13 mouse cellular contexts compared by ENCODE assay signal in genomic region chr1:157036779-157037178, GRCm38 (mm10).
DNase-seq lines count a peak whose midpoint lies in the region; ATAC-seq and TF ChIP-seq lines count a peak whose summit lies in the region.
"Had no signal": no experiment of that assay in that cellular context is flagged by ENCODE, and none has a peak within 500 bp of the region (broad histone marks: within the 10 kb centered on the region; RNA-seq: fewer than 3 reads in every experiment).

No protein-coding gene starts in this region.

- intact Hi-C loops in left cerebral cortex, postnatal 4 days (cut with DNase I), result no loop called here

- no peak overlapping the region for H3K4me3 ChIP-seq in lung, adult 2 months (replicated peaks; ENCODE audit: extremely low read depth, low read depth, low read length)
- no peak overlapping the region for H3K4me3 ChIP-seq in embryonic facial prominence, embryonic 14.5 days (ENCODE audit: low read depth, low read length)
- H3K4me3 ChIP-seq in forebrain, embryonic 13.5 days, result no peak overlapping the region
- no peak overlapping the region for H3K4me3 ChIP-seq in limb, embryonic 14.5 days (replicated peaks; ENCODE audit: low read length)
- no peak overlapping the region for H3K4me3 ChIP-seq in neural tube, embryonic 15.5 days (replicated peaks)
- H3K4me3 ChIP-seq: left cerebral cortex, adult 2 months; liver, embryonic 12.5 days had no signal

- H3K36me3 ChIP-seq in embryonic facial prominence, embryonic 14.5 days (ENCODE audit: control insufficient read depth, insufficient read depth, low read length), result no peaks in the 10 kb centered on the region
- H3K36me3 ChIP-seq in forebrain, embryonic 13.5 days (ENCODE audit: poor library complexity, severe bottlenecking), result no peaks in the 10 kb centered on the region
- no peaks in the 10 kb centered on the region for H3K36me3 ChIP-seq in limb, embryonic 14.5 days (ENCODE audit: control insufficient read depth, insufficient read depth, low read length)
- H3K36me3 ChIP-seq in neural tube, embryonic 15.5 days, result no peaks in the 10 kb centered on the region
- H3K36me3 ChIP-seq: liver, embryonic 12.5 days had no signal

- no peaks in the 10 kb centered on the region for H3K27me3 ChIP-seq in embryonic facial prominence, embryonic 14.5 days (replicated peaks; ENCODE audit: control insufficient read depth, insufficient read depth, low read length)
- no peaks in the 10 kb centered on the region for H3K27me3 ChIP-seq in forebrain, embryonic 13.5 days
- no peaks in the 10 kb centered on the region for H3K27me3 ChIP-seq in limb, embryonic 14.5 days (ENCODE audit: control insufficient read depth, insufficient read depth, low read length)
- no peaks in the 10 kb centered on the region for H3K27me3 ChIP-seq in neural tube, embryonic 15.5 days (replicated peaks)
- H3K27me3 ChIP-seq: liver, embryonic 12.5 days had no signal

- 0 out of 2 replicates have a peak overlapping the region, but pooled peaks have one; percentile 7 for H3K27ac ChIP-seq in embryonic facial prominence, embryonic 14.5 days (replicated peaks; ENCODE audit: low read depth, low read length)
- H3K27ac ChIP-seq in forebrain, embryonic 13.5 days, result 0 out of 2 replicates have a peak overlapping the region, but pooled peaks have one; percentile 1
- no peak overlapping the region for H3K27ac ChIP-seq in limb, embryonic 14.5 days (replicated peaks; ENCODE audit: low read depth, low read length)
- H3K27ac ChIP-seq in neural tube, embryonic 15.5 days (replicated peaks), result no peak overlapping the region
- H3K27ac ChIP-seq: left cerebral cortex, adult 2 months; liver, embryonic 12.5 days had no signal

- no peak overlapping the region for H3K4me2 ChIP-seq in embryonic facial prominence, embryonic 14.5 days (ENCODE audit: low read depth, low read length)
- no peak overlapping the region for H3K4me2 ChIP-seq in forebrain, embryonic 13.5 days
- no peak overlapping the region for H3K4me2 ChIP-seq in limb, embryonic 14.5 days (replicated peaks; ENCODE audit: low read depth, low read length, severe bottlenecking)
- H3K4me2 ChIP-seq in neural tube, embryonic 15.5 days, result no peak overlapping the region
- H3K4me2 ChIP-seq: liver, embryonic 12.5 days had no signal

- peak; percentile 39 for DNase-seq in lung, postnatal 10 days
- DNase-seq in lung, adult 2 months, result no peak
- peak; percentile 70 for DNase-seq in embryonic facial prominence, embryonic 14.5 days (ENCODE audit: low spot score)
- DNase-seq in limb, embryonic 14.5 days (ENCODE audit: low spot score), result peak; percentile 21
- no peak for DNase-seq in left cerebral cortex, postnatal 4 days
- DNase-seq: adrenal gland, postnatal 36 days; cerebellum, adult 9-10 months; gastrocnemius, postnatal 25 days; kidney, postnatal 14 days had no signal

- no peak for TF ChIP-seq POLR2A in lung, adult 2 months (IDR thresholded peaks at IDR 0.05; ENCODE audit: borderline replicate concordance, extremely low read depth, low read depth, low read length)
- no peak for TF ChIP-seq POLR2A in limb, embryonic 14.5 days (IDR thresholded peaks at IDR 0.05; ENCODE audit: borderline replicate concordance, extremely low read depth, insufficient read depth, insufficient read length)

- H3K4me1 ChIP-seq in lung, adult 2 months (ENCODE audit: control insufficient read depth, insufficient read depth, low read length), result peaks cover 14% of the 10 kb centered on the region
- H3K4me1 ChIP-seq in embryonic facial prominence, embryonic 14.5 days (ENCODE audit: control insufficient read depth, insufficient read depth, low read length), result peaks cover 19% of the 10 kb centered on the region
- peaks cover 54% of the 10 kb centered on the region for H3K4me1 ChIP-seq in forebrain, embryonic 13.5 days
- peaks cover 14% of the 10 kb centered on the region for H3K4me1 ChIP-seq in limb, embryonic 14.5 days (ENCODE audit: control insufficient read depth, insufficient read depth, low read length)
- H3K4me1 ChIP-seq in neural tube, embryonic 15.5 days, result peaks cover 40% of the 10 kb centered on the region

- H3K9me3 ChIP-seq in embryonic facial prominence, embryonic 14.5 days (ENCODE audit: control insufficient read depth, low read length), result no peaks in the 10 kb centered on the region
- H3K9me3 ChIP-seq in forebrain, embryonic 13.5 days (replicated peaks), result no peaks in the 10 kb centered on the region
- H3K9me3 ChIP-seq in limb, embryonic 14.5 days (ENCODE audit: control insufficient read depth, low read length), result no peaks in the 10 kb centered on the region
- H3K9me3 ChIP-seq in neural tube, embryonic 15.5 days (replicated peaks), result no peaks in the 10 kb centered on the region

- TF ChIP-seq CTCF in lung, adult 2 months (IDR thresholded peaks at IDR 0.05; ENCODE audit: insufficient read depth, low read length), result no peak

- no peak overlapping the region for H3K9ac ChIP-seq in embryonic facial prominence, embryonic 14.5 days (ENCODE audit: low read depth, low read length)
- no peak overlapping the region for H3K9ac ChIP-seq in forebrain, embryonic 13.5 days
- no peak overlapping the region for H3K9ac ChIP-seq in limb, embryonic 14.5 days (ENCODE audit: low read depth, low read length, severe bottlenecking)
- H3K9ac ChIP-seq in neural tube, embryonic 15.5 days (replicated peaks), result no peak overlapping the region
- H3K9ac ChIP-seq: liver, embryonic 12.5 days had no signal

- WGBS in lung, adult 2 months, result 70% methylated on average over 4 of the region's 4 CpGs
- WGBS in embryonic facial prominence, embryonic 14.5 days, result 25% methylated on average over 4 of the region's 4 CpGs
- 9% methylated on average over 4 of the region's 4 CpGs for WGBS in forebrain, embryonic 13.5 days
- WGBS in limb, embryonic 14.5 days, result 38% methylated on average over 4 of the region's 4 CpGs
- WGBS in neural tube, embryonic 15.5 days, result 20% methylated on average over 4 of the region's 4 CpGs

- no peak for ATAC-seq in embryonic facial prominence, embryonic 14.5 days (ENCODE audit: low read depth)
- ATAC-seq in forebrain, embryonic 13.5 days, result no peak; the same call in 1 of the 2 replicates
- no peak for ATAC-seq in limb, embryonic 14.5 days (ENCODE audit: low FRiP score, low read depth)
- no peak for ATAC-seq in neural tube, embryonic 15.5 days (ENCODE audit: low FRiP score)
- ATAC-seq: liver, embryonic 12.5 days had no signal

Comparison
In these comparisons a context has a peak if more than half of its experiments do, and no peak if none do; other contexts are left out.
1. DNase-seq: peak in lung, postnatal 10 days (single experiment), embryonic facial prominence, embryonic 14.5 days (single experiment) and limb, embryonic 14.5 days (single experiment); none in lung, adult 2 months (single experiment) and left cerebral cortex, postnatal 4 days (single experiment).
2. H3K27ac ChIP-seq: peak in embryonic facial prominence, embryonic 14.5 days (single experiment) and forebrain, embryonic 13.5 days (single experiment); none in limb, embryonic 14.5 days (single experiment) and neural tube, embryonic 15.5 days (single experiment).